Mouse (Mus musculus): Measurements from ENCODE around the gene Ndufb10. TPM values are rescaled to one million over a fixed set of nuclear protein-coding genes. Genes with fewer than 3 reads are reported as not detected.

The Ndufb10 gene
- total RNA-seq (2022), result 1,000 to 10,000 TPM in 1 of 4 experiments, 100 to 1,000 TPM in 3; 975 to 1,073 (median 990) TPM

- DNase-seq (ENCODE audit: low spot score), result peak; percentile 96
Observed at GRCm38 (mm10) chr17:24724184-24724583, at the start of gene Ndufb10. Gene Ndufb10 (minus strand): TSS chr17:24724478.

DNA sequence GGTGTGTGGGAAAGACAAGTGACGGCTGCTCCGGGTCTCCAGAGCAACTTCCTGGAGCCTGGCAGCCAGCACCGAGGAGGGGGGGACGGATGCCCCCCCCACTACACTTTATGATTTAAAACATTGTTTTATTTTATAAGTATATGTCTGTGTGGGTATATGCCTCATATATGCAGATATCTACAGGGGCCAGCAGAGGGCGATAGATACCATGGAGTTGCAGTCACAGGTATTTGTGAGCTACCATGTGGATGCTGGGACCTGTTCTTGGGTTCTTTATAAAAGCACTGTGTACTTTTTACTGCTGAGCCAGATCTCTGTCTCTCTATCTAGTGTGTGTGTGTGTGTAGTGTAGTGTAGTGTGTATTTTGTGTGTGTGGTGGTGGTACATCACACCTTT is 49.0 kb upstream of the Ndufb10 start:
- no peak for DNase-seq (ENCODE audit: low spot score)

GRCm38 (mm10) chr17:24769146-24769545 is 44.9 kb upstream of the Ndufb10 start:
- DNase-seq (ENCODE audit: low spot score), result no peak

GRCm38 (mm10) chr17:24766266-24766875 is 42.1 kb upstream of the Ndufb10 start:
- DNase-seq (ENCODE audit: low spot score), result no peak

DNA sequence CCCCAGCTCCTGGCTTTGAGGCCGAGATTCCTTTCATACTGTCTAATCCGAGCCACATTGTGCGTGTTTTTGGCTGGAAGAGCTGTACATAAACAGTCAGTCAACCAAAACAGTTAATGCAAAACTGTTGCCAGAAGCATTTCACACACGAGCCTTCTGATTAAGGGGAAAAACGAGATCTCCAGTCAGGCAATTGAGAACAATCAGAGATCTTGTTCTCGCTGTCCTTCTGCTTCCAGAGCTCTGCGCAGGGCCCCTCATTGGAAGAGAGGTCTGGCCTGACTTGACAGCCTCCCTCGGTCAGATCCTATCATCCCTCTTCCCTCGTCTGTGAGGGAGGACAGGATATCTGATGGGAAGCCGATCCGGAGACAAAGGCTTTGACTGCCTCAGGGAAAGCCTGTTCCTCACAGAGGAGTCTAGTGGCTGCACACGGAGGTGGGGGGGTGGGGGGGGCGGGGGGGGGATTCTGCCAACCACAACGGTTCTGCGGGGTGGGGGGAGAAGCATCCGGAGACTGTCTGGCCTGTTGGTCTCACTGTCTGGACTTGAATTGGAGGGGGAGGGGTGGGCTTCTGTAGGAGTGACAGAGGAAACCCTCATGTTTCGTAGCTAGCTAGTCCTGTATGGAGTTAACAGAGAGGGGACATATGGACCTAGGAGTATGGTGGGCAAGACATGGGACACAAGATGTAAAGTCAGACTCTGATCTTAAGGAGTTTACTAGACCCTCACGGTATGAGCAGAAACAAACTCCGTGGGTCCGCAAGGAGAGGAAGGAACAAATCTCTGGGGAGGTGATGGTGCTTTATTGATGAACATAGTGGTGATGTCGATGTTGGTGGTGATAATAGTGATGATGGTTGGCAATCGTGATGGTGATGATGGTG is 41.0 kb upstream of the Ndufb10 start:
- DNase-seq (ENCODE audit: low spot score), result no peak

DNA sequence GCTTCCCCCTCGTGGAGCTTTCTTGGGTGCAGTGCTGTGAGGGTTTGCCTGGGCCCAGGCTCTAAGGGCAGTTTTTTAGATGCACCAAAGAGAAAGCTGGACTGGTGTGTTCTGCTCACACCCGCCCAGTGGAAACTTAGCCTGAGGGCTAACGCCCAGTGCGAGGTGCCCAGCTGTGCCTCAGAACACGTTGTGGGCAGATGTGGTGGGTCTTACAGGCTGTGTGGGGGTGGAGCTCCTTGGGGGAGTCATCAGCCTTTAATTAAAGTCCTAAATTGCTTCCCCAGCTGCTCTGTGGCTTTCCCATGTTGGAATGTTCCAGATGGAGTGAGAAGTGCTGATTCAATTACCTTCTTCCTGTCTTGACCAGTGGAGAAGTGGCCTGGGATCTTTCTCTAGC is 36.8 kb upstream of the Ndufb10 start:
- no peak for DNase-seq (ENCODE audit: low spot score)

GRCm38 (mm10) chr17:24757394-24757793 is 33.1 kb upstream of the Ndufb10 start:
- no peak for DNase-seq (ENCODE audit: low spot score)

GRCm38 (mm10) chr17:24752415-24753394 is 28.4 kb upstream of the Ndufb10 start, which contains the start of gene Hs3st6:
Gene Hs3st6 (plus strand): TSS chr17:24752988.
- no peak for DNase-seq (ENCODE audit: low spot score)

GRCm38 (mm10) chr17:24751528-24751927 is 27.2 kb upstream of the Ndufb10 start:
- no peak for DNase-seq (ENCODE audit: low spot score)

GRCm38 (mm10) chr17:24746986-24747385 is 22.7 kb upstream of the Ndufb10 start:
- DNase-seq (ENCODE audit: low spot score), result no peak

GRCm38 (mm10) chr17:24745526-24746497 is 21.5 kb upstream of the Ndufb10 start:
- peak; percentile 82 for DNase-seq (ENCODE audit: low spot score)

DNA sequence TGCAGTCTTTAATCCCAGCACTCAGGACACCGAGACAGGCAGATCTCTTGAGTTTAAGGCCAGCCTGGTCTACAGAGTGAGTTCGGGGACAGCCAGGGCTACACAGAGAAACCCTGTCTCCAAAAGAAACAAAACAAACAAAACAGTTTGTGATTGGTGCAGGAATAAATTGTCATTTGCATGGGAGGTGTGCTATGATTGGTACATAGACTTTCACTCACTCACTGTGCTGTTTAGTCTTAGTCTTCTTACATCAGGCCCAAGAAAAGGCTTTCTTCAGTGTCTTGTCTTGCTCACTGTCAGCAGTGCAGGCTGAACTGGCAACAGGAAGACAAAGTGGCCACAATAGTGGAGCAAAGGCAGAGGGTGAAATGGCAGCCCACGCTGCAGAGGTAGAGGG is 20.1 kb upstream of the Ndufb10 start:
- DNase-seq (ENCODE audit: low spot score), result no peak

DNA sequence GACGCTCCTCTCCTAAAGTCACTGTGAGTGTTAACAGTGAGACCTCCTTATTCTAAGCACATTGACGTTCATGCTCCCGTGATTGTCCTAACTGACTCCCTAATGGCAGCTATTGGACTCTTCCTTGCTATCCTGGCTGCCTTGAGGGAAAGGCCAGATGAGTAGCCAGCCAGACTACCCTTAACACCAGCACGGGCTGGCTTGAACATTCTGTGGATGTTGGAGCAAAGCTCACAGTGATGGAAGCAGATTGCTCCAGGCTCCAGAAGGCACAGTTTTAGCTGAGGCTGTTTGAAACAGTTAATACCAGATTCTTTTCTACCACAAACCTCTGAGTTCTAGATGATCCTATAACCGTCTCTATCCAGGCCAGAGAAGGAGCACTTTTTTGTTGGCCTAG is 19.6 kb upstream of the Ndufb10 start:
- no peak for DNase-seq (ENCODE audit: low spot score)

DNA sequence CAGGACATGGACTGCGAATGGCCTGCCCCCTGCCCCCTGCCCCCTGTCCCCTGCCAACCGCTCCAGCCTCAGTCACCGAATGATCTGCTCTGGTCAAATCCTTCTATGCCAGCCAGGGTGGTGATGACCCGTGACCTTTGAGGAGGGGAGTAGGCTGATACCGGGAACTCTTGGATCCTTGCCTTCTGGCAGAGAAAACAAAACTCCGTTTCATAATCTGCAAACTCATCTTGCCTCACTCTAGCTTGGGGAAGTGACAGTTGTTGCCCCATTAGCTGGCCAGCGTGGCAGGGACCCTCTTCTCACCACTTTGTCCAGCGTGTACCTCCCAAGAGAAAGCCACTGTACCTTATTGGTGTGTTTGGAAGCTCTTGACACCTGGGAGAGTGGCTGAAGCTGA is 18.0 kb upstream of the Ndufb10 start:
- no peak for DNase-seq (ENCODE audit: low spot score)

GRCm38 (mm10) chr17:24739926-24740325 is 15.6 kb upstream of the Ndufb10 start:
- no peak for DNase-seq (ENCODE audit: low spot score)

GRCm38 (mm10) chr17:24738238-24738637 is 14.0 kb upstream of the Ndufb10 start:
- no peak for DNase-seq (ENCODE audit: low spot score)

- DNase-seq (ENCODE audit: low spot score), result no peak
Observed at GRCm38 (mm10) chr17:24737135-24737810, 13.0 kb upstream of the Ndufb10 start.

- DNase-seq (ENCODE audit: low spot score), result peak; percentile 98
Observed at GRCm38 (mm10) chr17:24736330-24737051, 12.2 kb upstream of the Ndufb10 start, which contains the start of gene Msrb1. Gene Msrb1 (plus strand): TSS chr17:24736642.

GRCm38 (mm10) chr17:24735446-24735845 is 11.2 kb upstream of the Ndufb10 start:
- DNase-seq (ENCODE audit: low spot score), result no peak

Measured in heart, adult 8-10 months (tissue).